Mouse (Mus musculus) spleen, adult 18-20 months (tissue): ENCODE measurements around the gene Catsperg1.

ENCODE experiments used
- DNase-seq, 2 experiments: peaks; one replicate each; pipeline ENCODE4 v3.0.0; 2022; ENCODE audit warnings: mixed read lengths in 2 of 2

Catsperg1 gene

DNA sequence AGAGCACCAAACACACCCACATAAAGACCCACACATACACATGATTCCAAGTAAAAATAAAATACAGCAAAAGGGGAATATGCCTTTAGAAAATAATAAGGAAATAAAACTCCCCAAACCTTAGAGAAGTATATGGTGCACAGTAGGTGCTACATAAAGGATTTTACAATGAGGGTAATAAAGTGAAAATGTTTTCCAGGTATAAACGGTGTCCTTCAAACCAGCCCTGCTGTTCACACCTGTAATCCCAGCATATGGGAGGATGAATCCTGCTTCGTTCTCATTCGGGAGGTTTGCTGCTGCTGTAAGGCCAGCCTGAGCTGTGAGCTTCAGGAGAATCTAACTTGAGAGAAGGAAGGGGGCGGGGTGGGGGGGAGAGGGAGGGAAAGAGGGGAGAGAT, 79.6 kb downstream of the Catsperg1 start:
- DNase-seq = no peak
